Mouse (Mus musculus): Measurements from ENCODE around the gene Rbm44.

DNA sequence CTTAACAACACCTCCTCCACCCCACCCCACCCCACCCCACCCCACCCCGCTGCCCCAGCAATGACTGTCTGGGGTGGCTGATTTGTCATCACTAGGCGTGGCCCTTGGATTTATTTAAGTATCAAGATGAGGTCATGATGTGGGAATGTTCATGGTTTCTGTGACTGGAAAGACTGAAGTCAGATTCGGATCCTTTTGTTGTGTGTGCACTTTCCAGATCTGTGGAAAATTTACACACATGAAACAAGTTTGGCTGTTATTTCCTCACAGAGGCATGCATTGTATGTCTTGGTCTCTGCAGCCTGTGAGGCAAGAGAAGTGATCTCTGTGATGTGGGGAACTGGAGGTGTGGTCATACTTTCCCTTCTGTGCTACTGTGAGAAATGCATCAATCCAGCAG is 49.6 kb upstream of the Rbm44 start:
- TF ChIP-seq CTCF (conservative IDR thresholded peaks at IDR 0.05; ENCODE audit: low read length) (no peak), POU5F1 (IDR thresholded peaks at IDR 0.05; ENCODE audit: borderline replicate concordance, low read length) (no peak), NANOG (IDR thresholded peaks at IDR 0.05; ENCODE audit: borderline replicate concordance, low read length) (no peak)

Measured in E14TG2a.4 (cell line).